Mouse (Mus musculus): Measurements from ENCODE around the gene Rras2. TPM values are rescaled to one million over a fixed set of nuclear protein-coding genes. Genes with fewer than 3 reads are reported as not detected.

Gene Rras2
- polyA plus RNA-seq, 1 experiment: 21.2 TPM

DNA sequence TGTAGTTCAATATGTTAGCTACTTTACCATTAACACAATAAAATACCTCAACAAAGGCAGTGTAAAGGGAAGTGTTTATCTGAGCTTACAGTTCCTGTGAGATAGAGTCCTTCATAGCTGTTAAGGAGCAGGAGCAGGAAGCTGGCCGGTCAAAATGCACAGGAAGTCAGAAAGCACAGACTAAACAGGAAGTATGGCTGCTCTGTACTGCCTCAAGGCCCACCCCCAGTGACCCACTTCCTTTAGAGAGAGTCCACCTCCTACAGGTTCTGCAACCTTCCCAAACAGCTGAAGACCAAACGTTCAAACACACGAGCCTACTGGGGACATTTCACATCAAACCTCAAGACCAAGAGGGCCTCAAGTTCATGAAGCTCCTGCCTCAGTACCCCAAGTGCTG, 28.3 kb upstream of the Rras2 start:
- Histone ChIP-seq H3K27ac (ENCODE audit: insufficient read depth, low read length) (no peak overlapping the region), H3K4me3 (ENCODE audit: insufficient read depth, low read length) (no peak overlapping the region), H3K4me1 (ENCODE audit: control insufficient read depth, insufficient read depth, low read length) (no peaks in the 10 kb centered on the region)
- TF ChIP-seq CTCF (IDR thresholded peaks at IDR 0.05; ENCODE audit: extremely low read depth, insufficient read depth, low read length) (no peak), POLR2A (IDR thresholded peaks at IDR 0.05; ENCODE audit: extremely low read depth, insufficient read depth, low read length) (no peak)

DNA sequence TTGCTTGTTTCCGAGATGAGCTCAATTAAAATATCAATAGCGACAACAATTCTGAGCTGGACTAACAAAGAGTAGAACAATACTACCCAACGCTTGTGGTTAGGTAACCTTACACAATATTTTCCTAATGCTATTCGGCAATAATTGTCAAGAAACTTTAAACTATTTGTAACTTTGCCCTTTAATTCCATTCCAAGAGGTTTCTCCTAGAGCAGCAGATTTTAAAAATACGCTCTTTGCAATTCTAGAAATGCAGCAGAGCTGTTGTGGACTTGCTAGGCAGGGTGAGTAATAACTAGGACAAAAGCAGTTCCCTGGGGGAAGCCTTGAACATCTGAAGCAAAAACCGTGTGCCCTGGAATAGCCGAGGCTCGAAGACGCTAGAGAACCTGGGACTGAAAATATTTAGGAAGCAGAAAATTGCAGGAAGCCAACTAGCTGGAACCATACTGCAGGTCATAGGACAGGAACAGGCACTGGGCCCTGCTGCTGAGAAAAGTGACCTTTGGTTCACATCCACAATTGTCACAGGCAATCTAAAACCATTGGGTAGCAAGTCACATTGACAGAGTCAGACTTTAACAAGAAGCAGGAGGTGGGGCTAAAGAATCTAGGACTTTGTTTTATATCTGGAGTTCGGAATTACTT, 24.7 kb upstream of the Rras2 start:
- Histone ChIP-seq H3K27ac (ENCODE audit: insufficient read depth, low read length) (no peak overlapping the region), H3K4me1 (ENCODE audit: control insufficient read depth, insufficient read depth, low read length) (peaks cover 9% of the 10 kb centered on the region), H3K4me3 (ENCODE audit: insufficient read depth, low read length) (no peak overlapping the region)
- no peak for TF ChIP-seq POLR2A (IDR thresholded peaks at IDR 0.05; ENCODE audit: extremely low read depth, insufficient read depth, low read length)
- TF ChIP-seq CTCF (IDR thresholded peaks at IDR 0.05; ENCODE audit: extremely low read depth, insufficient read depth, low read length): no peak

DNA sequence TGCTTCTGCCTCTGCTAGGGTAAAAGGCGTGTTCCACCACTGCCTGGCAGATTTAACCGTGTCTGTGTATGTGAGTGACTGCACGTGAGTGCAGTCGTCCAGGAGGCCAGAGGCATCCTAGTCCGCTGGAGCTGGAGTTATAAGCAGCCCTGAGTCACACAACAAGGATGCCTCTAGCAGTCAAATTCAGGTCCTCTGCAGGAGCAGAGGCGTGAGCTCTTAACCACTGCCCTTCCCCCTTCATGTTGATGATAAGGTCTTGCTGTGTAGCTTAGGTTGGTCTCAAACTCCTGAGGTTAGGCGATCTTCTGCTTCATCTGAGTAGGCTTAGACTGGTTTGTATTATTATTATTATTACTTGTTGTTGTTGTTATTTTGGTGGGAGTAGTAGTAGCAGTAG, 22.4 kb upstream of the Rras2 start:
- TF ChIP-seq CTCF (IDR thresholded peaks at IDR 0.05; ENCODE audit: extremely low read depth, insufficient read depth, low read length): no peak
- TF ChIP-seq POLR2A (IDR thresholded peaks at IDR 0.05; ENCODE audit: extremely low read depth, insufficient read depth, low read length): no peak
- Histone ChIP-seq H3K4me1 (ENCODE audit: control insufficient read depth, insufficient read depth, low read length) (peaks cover 9% of the 10 kb centered on the region), H3K4me3 (ENCODE audit: insufficient read depth, low read length) (no peak overlapping the region), H3K27ac (ENCODE audit: insufficient read depth, low read length) (no peak overlapping the region)

DNA sequence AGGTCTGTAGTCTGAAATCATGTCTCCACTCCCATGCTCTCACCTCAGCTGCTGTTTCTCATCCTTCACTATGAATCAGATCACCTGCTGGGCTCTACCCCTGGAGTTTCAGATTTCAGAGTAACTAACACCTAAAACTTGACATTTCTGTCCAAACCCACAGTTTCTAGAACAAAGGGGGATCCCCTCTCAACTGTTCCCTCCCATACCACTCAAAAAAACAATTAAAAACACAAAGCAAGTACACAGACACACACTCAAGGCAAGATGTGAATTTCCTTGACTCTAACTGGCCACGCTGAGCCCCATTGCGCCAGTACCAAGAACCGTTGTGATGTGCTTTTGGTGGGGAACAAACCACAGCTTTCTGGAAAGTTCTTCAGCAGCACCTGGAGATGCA, 21.8 kb upstream of the Rras2 start:
- no peak overlapping the region for H3K27ac ChIP-seq (ENCODE audit: insufficient read depth, low read length)
- no peak overlapping the region for H3K4me3 ChIP-seq (ENCODE audit: insufficient read depth, low read length)
- peaks cover 9% of the 10 kb centered on the region for H3K4me1 ChIP-seq (ENCODE audit: control insufficient read depth, insufficient read depth, low read length)
- TF ChIP-seq POLR2A (IDR thresholded peaks at IDR 0.05; ENCODE audit: extremely low read depth, insufficient read depth, low read length) (no peak), CTCF (IDR thresholded peaks at IDR 0.05; ENCODE audit: extremely low read depth, insufficient read depth, low read length) (no peak)

DNA sequence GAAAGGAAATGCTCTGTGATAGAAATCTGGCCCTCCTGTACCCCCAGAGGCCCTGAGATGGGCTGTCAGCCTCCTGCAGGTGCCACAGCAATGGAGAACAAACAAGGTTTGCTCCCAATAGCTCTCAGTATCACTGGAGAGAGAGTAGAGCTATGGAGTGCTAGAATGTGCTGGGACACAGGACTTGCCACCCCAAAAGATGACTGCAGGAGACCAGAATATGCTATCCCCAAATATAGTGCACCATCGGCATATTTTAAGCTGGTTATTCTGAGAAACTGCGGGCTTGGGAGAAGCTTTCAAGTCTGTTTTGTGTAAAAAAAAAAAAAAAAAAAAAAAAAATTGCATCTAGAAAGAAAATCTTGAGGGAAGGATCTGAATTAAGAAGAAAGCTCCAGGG, 20.7 kb upstream of the Rras2 start:
- H3K4me3 ChIP-seq (ENCODE audit: insufficient read depth, low read length): no peak overlapping the region
- H3K27ac ChIP-seq (ENCODE audit: insufficient read depth, low read length): peak overlapping the region; percentile 82
- no peak for TF ChIP-seq CTCF (IDR thresholded peaks at IDR 0.05; ENCODE audit: extremely low read depth, insufficient read depth, low read length)
- TF ChIP-seq POLR2A (IDR thresholded peaks at IDR 0.05; ENCODE audit: extremely low read depth, insufficient read depth, low read length): no peak
- peaks cover 9% of the 10 kb centered on the region for H3K4me1 ChIP-seq (ENCODE audit: control insufficient read depth, insufficient read depth, low read length)

DNA sequence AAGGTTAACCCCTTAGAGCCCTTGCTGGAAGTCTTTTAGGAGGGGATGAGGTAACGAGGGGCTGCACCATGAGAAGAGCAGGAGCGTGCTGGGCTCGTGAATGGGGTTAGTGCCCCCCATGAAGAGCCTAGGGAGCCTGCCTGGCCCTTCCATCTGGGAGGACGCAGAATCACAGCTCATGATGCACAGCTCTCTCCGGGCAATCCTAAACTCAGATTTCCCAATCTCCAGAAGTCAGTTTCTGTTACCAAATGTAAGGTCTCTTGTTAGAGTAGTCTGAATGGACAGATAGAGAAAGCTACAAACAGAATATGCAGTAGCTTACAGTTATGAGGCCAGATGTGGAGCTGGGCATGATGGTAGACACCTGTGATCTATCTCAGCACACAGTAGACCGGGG, 17.6 kb upstream of the Rras2 start:
- Histone ChIP-seq H3K4me1 (ENCODE audit: control insufficient read depth, insufficient read depth, low read length) (peaks cover 9% of the 10 kb centered on the region), H3K27ac (ENCODE audit: insufficient read depth, low read length) (no peak overlapping the region), H3K4me3 (ENCODE audit: insufficient read depth, low read length) (no peak overlapping the region)
- TF ChIP-seq POLR2A (IDR thresholded peaks at IDR 0.05; ENCODE audit: extremely low read depth, insufficient read depth, low read length): no peak
- no peak for TF ChIP-seq CTCF (IDR thresholded peaks at IDR 0.05; ENCODE audit: extremely low read depth, insufficient read depth, low read length)

DNA sequence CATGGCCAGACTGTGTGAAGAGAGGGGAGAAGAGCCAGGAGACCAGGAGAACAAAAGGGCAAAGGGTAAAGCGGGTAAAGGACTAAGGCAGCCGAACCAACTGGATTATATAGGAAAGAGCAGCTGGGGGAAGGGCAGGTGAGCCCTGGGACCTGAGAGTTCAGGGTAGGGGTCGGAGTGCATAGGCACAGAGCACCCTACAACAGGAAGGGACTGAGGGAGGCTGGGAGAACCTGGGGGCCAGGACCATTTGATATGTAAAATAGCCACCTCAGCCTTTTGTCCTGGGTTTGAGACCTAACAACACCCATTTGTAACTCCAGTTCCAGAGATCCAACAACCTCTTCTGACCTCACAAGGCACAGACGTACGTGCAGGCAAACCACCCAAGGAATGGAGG, 16.4 kb upstream of the Rras2 start:
- no peak for TF ChIP-seq POLR2A (IDR thresholded peaks at IDR 0.05; ENCODE audit: extremely low read depth, insufficient read depth, low read length)
- no peak for TF ChIP-seq CTCF (IDR thresholded peaks at IDR 0.05; ENCODE audit: extremely low read depth, insufficient read depth, low read length)
- no peak overlapping the region for H3K4me3 ChIP-seq (ENCODE audit: insufficient read depth, low read length)
- H3K27ac ChIP-seq (ENCODE audit: insufficient read depth, low read length): no peak overlapping the region
- H3K4me1 ChIP-seq (ENCODE audit: control insufficient read depth, insufficient read depth, low read length): peaks cover 9% of the 10 kb centered on the region

DNA sequence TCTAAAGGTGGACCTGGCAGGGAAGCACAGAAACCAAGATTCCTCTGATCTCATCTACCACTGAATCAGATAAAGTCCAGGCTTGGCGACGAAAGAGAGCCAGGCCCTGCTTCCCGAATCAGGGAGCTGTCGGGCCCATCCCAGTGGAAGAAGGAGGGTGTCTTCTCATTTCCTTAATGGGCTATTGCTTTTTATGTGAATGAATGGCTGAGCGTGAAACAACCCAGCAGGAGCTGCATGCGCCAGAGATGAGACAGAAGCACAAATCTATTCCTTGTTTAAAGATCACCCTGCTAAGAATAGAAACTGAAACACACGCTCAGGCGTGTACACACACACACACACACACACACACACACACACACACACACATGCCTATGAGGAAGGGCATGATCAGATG, 14.7 kb upstream of the Rras2 start:
- Histone ChIP-seq H3K4me3 (ENCODE audit: insufficient read depth, low read length) (no peak overlapping the region), H3K4me1 (ENCODE audit: control insufficient read depth, insufficient read depth, low read length) (no peaks in the 10 kb centered on the region; the same call in 1 of the 2 replicates), H3K27ac (ENCODE audit: insufficient read depth, low read length) (no peak overlapping the region)
- TF ChIP-seq POLR2A (IDR thresholded peaks at IDR 0.05; ENCODE audit: extremely low read depth, insufficient read depth, low read length) (no peak), CTCF (IDR thresholded peaks at IDR 0.05; ENCODE audit: extremely low read depth, insufficient read depth, low read length) (no peak)

DNA sequence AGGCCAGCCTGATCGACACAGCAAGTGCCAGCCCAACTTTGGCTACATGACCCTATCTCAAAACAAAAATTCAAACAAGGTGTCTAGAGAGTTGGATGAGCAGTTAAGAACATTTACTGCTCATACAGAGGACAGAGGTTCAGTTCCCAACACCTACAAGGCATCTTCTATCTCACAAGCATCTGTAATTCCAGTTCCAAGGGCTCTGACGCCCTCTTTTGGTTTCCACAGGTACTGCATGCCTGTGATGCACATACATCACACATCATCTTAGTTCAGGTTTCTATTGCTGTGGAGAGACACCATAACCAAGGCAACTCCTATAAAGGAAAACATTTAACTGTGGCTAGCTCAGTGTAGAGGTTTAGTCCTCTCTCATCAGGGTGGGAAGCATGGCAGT, 11.7 kb upstream of the Rras2 start:
- no peak overlapping the region for H3K4me3 ChIP-seq (ENCODE audit: insufficient read depth, low read length)
- TF ChIP-seq CTCF (IDR thresholded peaks at IDR 0.05; ENCODE audit: extremely low read depth, insufficient read depth, low read length) (0 out of 2 replicates have a peak, but pooled peaks have one; percentile 1), POLR2A (IDR thresholded peaks at IDR 0.05; ENCODE audit: extremely low read depth, insufficient read depth, low read length) (no peak)
- no peak overlapping the region for H3K27ac ChIP-seq (ENCODE audit: insufficient read depth, low read length)
- H3K4me1 ChIP-seq (ENCODE audit: control insufficient read depth, insufficient read depth, low read length): no peaks in the 10 kb centered on the region; the same call in 1 of the 2 replicates

DNA sequence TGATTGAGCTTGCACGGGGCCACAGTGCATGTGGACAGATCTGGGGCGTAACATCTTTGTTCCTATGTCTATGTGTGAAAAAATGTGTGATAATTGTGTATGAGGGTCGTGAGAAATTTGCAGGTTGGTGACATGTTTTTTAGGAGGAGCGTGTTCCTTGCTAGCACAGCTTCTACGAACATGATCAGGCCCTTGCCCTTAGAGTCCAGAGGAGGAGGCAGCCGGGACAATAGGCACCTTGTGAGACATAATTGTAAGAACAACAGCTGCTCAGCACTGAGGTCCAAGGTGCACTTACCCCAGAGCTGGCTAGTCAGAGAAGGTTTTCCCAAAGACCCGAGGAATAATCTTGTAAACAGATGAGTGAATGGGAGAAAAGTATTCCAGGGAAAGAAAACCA, 599 bp upstream of the Rras2 start:
- H3K27ac ChIP-seq (ENCODE audit: insufficient read depth, low read length): no peak overlapping the region

More for the DNA sequence above, 599 bp upstream of the Rras2 start:
- Histone ChIP-seq H3K4me1 (ENCODE audit: control insufficient read depth, insufficient read depth, low read length) (peaks cover 2% of the 10 kb centered on the region; the same call in 1 of the 2 replicates), H3K4me3 (ENCODE audit: insufficient read depth, low read length) (peak overlapping the region; percentile 60)
- TF ChIP-seq POLR2A (IDR thresholded peaks at IDR 0.05; ENCODE audit: extremely low read depth, insufficient read depth, low read length) (no peak), CTCF (IDR thresholded peaks at IDR 0.05; ENCODE audit: extremely low read depth, insufficient read depth, low read length) (no peak)
